Mouse (Mus musculus): ENCODE measurements at regions not wholly inside any gene's neighbourhood (a gene's known extent, or its start where the extent isn't known, plus 50 kb on each side); places are given as distances from the start of the nearest gene placed in this dataset.

GRCm38 (mm10) chr11:16559001-16559699 is 50.9 kb upstream of the Sec61g start:
- 45% methylated on average over 16 of the region's 16 CpGs for WGBS
- H3K27me3 ChIP-seq (ENCODE audit: control insufficient read depth, insufficient read depth, low read length): no peaks in the 10 kb centered on the region
- no peak overlapping the region for H3K27ac ChIP-seq (ENCODE audit: insufficient read depth, low read length)
- no peak for DNase-seq
- no peak for TF ChIP-seq CTCF (IDR thresholded peaks at IDR 0.05; ENCODE audit: borderline replicate concordance, insufficient read depth, low read depth, low read length)
- TF ChIP-seq POLR2A (IDR thresholded peaks at IDR 0.05; ENCODE audit: borderline replicate concordance, insufficient read depth, low read length): no peak
- no peak overlapping the region for H3K4me3 ChIP-seq (replicated peaks; ENCODE audit: insufficient read depth, low read depth, low read length)
- no peaks in the 10 kb centered on the region for H3K4me1 ChIP-seq (ENCODE audit: control insufficient read depth, insufficient read depth, low read length)

GRCm38 (mm10) chr11:16561727-16562126 is 53.4 kb upstream of the Sec61g start:
- Histone ChIP-seq H3K4me1 (ENCODE audit: control insufficient read depth, insufficient read depth, low read length) (no peaks in the 10 kb centered on the region), H3K27ac (ENCODE audit: insufficient read depth, low read length) (no peak overlapping the region), H3K27me3 (ENCODE audit: control insufficient read depth, insufficient read depth, low read length) (no peaks in the 10 kb centered on the region), H3K4me3 (replicated peaks; ENCODE audit: insufficient read depth, low read depth, low read length) (no peak overlapping the region)
- WGBS: 89% methylated on average over 4 of the region's 4 CpGs
- DNase-seq: no peak
- TF ChIP-seq CTCF (IDR thresholded peaks at IDR 0.05; ENCODE audit: borderline replicate concordance, insufficient read depth, low read depth, low read length): no peak
- TF ChIP-seq POLR2A (IDR thresholded peaks at IDR 0.05; ENCODE audit: borderline replicate concordance, insufficient read depth, low read length): no peak

- H3K4me3 ChIP-seq (replicated peaks; ENCODE audit: insufficient read depth, low read depth, low read length): no peak overlapping the region
- 90% methylated on average over 4 of the region's 4 CpGs for WGBS
Measured at GRCm38 (mm10) chr11:16589085-16589680, 80.9 kb upstream of the Sec61g start.

GRCm38 (mm10) chr11:16590541-16590940 is 82.3 kb upstream of the Sec61g start:
- WGBS: 51% methylated on average over 4 of the region's 4 CpGs
- Histone ChIP-seq H3K27ac (ENCODE audit: insufficient read depth, low read length) (no peak overlapping the region), H3K4me3 (replicated peaks; ENCODE audit: insufficient read depth, low read depth, low read length) (no peak overlapping the region), H3K27me3 (ENCODE audit: control insufficient read depth, insufficient read depth, low read length) (no peaks in the 10 kb centered on the region), H3K4me1 (ENCODE audit: control insufficient read depth, insufficient read depth, low read length) (no peaks in the 10 kb centered on the region; the same call in 1 of the 2 replicates)
- TF ChIP-seq POLR2A (IDR thresholded peaks at IDR 0.05; ENCODE audit: borderline replicate concordance, insufficient read depth, low read length): no peak
- DNase-seq: no peak

More at GRCm38 (mm10) chr11:16589085-16589680, 80.9 kb upstream of the Sec61g start:
- no peaks in the 10 kb centered on the region for H3K27me3 ChIP-seq (ENCODE audit: control insufficient read depth, insufficient read depth, low read length)
- peak in 1 of 2 experiments; percentile 1 for DNase-seq
- no peak for TF ChIP-seq CTCF (IDR thresholded peaks at IDR 0.05; ENCODE audit: borderline replicate concordance, insufficient read depth, low read depth, low read length)
- no peak for TF ChIP-seq POLR2A (IDR thresholded peaks at IDR 0.05; ENCODE audit: borderline replicate concordance, insufficient read depth, low read length)
- no peak overlapping the region for H3K27ac ChIP-seq (ENCODE audit: insufficient read depth, low read length)
- no peaks in the 10 kb centered on the region; the same call in 1 of the 2 replicates for H3K4me1 ChIP-seq (ENCODE audit: control insufficient read depth, insufficient read depth, low read length)

DNA sequence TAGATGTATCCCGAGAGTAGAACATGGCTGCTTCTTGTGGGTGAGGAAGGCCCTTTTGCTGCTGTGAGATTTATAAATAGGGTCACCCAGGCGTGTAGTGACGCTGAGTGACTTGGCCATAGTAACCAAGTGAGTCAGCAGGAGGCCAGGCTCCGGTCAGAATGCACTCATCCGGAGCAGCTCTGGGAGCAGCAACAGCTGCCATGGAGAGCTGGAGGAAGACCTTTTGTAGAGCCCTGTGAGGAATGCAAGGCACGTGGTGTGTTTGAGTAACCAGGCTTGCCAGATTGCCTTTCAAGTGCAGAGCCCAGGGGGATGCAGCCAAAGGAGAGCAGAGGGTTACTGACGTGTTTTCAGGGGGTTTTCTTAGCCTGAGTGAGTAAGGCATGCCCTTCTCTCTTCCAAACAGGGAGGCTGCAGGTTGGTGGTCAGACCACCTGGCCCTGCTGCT is 83.2 kb upstream of the Sec61g start:
- peak; percentile 17 to 56 for DNase-seq
- 2% methylated on average over 7 of the region's 7 CpGs for WGBS
- Histone ChIP-seq H3K27ac (ENCODE audit: insufficient read depth, low read length) (no peak overlapping the region), H3K4me1 (ENCODE audit: control insufficient read depth, insufficient read depth, low read length) (no peaks in the 10 kb centered on the region; the same call in 1 of the 2 replicates), H3K4me3 (replicated peaks; ENCODE audit: insufficient read depth, low read depth, low read length) (no peak overlapping the region), H3K27me3 (ENCODE audit: control insufficient read depth, insufficient read depth, low read length) (no peaks in the 10 kb centered on the region)
- TF ChIP-seq CTCF (IDR thresholded peaks at IDR 0.05; ENCODE audit: borderline replicate concordance, insufficient read depth, low read depth, low read length) (no peak), POLR2A (IDR thresholded peaks at IDR 0.05; ENCODE audit: borderline replicate concordance, insufficient read depth, low read length) (no peak)

DNA sequence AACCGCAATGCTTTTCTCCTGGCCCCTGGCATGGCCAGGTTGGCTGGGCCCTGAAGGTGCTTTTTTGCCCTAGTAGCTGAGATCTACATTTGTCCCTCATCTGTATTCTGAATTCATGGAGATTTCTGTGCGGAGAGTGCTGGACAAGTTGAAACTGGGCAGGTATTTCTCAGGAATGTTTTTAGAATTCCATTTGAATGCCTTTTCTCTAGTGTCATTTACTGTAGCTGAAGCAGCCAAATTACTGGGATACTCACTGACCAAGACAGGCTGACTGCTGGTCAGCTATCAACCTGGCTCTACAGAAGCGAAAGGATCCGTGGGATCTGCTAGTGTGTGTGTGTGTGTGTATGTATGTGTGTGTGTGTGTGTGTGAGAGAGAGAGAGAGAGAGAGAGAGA is 83.7 kb upstream of the Sec61g start:
- no peaks in the 10 kb centered on the region for H3K27me3 ChIP-seq (ENCODE audit: control insufficient read depth, insufficient read depth, low read length)
- H3K4me3 ChIP-seq (replicated peaks; ENCODE audit: insufficient read depth, low read depth, low read length): no peak overlapping the region
- H3K4me1 ChIP-seq (ENCODE audit: control insufficient read depth, insufficient read depth, low read length): no peaks in the 10 kb centered on the region; the same call in 1 of the 2 replicates
- WGBS: 29% methylated on average over 4 of the region's 4 CpGs
- no peak for DNase-seq
- TF ChIP-seq CTCF (IDR thresholded peaks at IDR 0.05; ENCODE audit: borderline replicate concordance, insufficient read depth, low read depth, low read length): no peak
- TF ChIP-seq POLR2A (IDR thresholded peaks at IDR 0.05; ENCODE audit: borderline replicate concordance, insufficient read depth, low read length): no peak
- no peak overlapping the region for H3K27ac ChIP-seq (ENCODE audit: insufficient read depth, low read length)

GRCm38 (mm10) chr11:16592766-16593165 is 84.5 kb upstream of the Sec61g start:
- TF ChIP-seq POLR2A (IDR thresholded peaks at IDR 0.05; ENCODE audit: borderline replicate concordance, insufficient read depth, low read length) (no peak), CTCF (IDR thresholded peaks at IDR 0.05; ENCODE audit: borderline replicate concordance, insufficient read depth, low read depth, low read length) (no peak)
- WGBS: 99% methylated on average over 5 of the region's 5 CpGs
- no peak for DNase-seq
- no peaks in the 10 kb centered on the region; the same call in 1 of the 2 replicates for H3K4me1 ChIP-seq (ENCODE audit: control insufficient read depth, insufficient read depth, low read length)
- H3K27me3 ChIP-seq (ENCODE audit: control insufficient read depth, insufficient read depth, low read length): no peaks in the 10 kb centered on the region
- no peak overlapping the region for H3K27ac ChIP-seq (ENCODE audit: insufficient read depth, low read length)
- H3K4me3 ChIP-seq (replicated peaks; ENCODE audit: insufficient read depth, low read depth, low read length): no peak overlapping the region

GRCm38 (mm10) chr11:16594832-16595231 is 86.5 kb upstream of the Sec61g start:
- H3K4me3 ChIP-seq (replicated peaks; ENCODE audit: insufficient read depth, low read depth, low read length): no peak overlapping the region
- TF ChIP-seq CTCF (IDR thresholded peaks at IDR 0.05; ENCODE audit: borderline replicate concordance, insufficient read depth, low read depth, low read length) (no peak), POLR2A (IDR thresholded peaks at IDR 0.05; ENCODE audit: borderline replicate concordance, insufficient read depth, low read length) (no peak)
- no peaks in the 10 kb centered on the region; the same call in 1 of the 2 replicates for H3K27me3 ChIP-seq (ENCODE audit: control insufficient read depth, insufficient read depth, low read length)
- no peak for DNase-seq
- no peaks in the 10 kb centered on the region; the same call in 1 of the 2 replicates for H3K4me1 ChIP-seq (ENCODE audit: control insufficient read depth, insufficient read depth, low read length)
- H3K27ac ChIP-seq (ENCODE audit: insufficient read depth, low read length): no peak overlapping the region
- 24% methylated on average over 1 of the region's 1 CpGs for WGBS
